Mouse (Mus musculus) liver, postnatal 0 days (tissue): ENCODE measurements around the gene Asb16. TPM values are rescaled to one million over a fixed set of nuclear protein-coding genes. Genes with fewer than 3 reads are reported as not detected.

Experiments
- ATAC-seq: fragments of 200-750 bp; cut with Nextera tagmentation; 2 replicates; pipeline ENCODE4 v1.8.0; 2017; ENCODE audit warnings: mild to moderate bottlenecking, moderate library complexity
- DNase-seq: peaks from one replicate; pipeline ENCODE4 v3.0.0-alpha.2; 2016
- H3K27ac ChIP-seq: fragments of 300-500 bp; sonication (generic); 2 replicates; pipeline ENCODE4 v1.5.1; 2014; ENCODE audit warnings: antibody characterized with exemption, moderate library complexity, mild to moderate bottlenecking, low read depth
- H3K27me3 ChIP-seq: fragments of 300-500 bp; sonication (generic); 2 replicates; pipeline ENCODE4 v1.6.1; 2014; ENCODE audit warnings: low read length, control low read depth, mixed read lengths; ENCODE audit not compliant: insufficient read depth
- H3K36me3 ChIP-seq: fragments of 300-500 bp; sonication (generic); replicated peaks from 2 replicates; pipeline ENCODE4 v1.6.1; 2014; ENCODE audit warnings: mild to moderate bottlenecking, control low read depth, low read length, moderate library complexity, mixed read lengths; ENCODE audit not compliant: insufficient read depth
- H3K4me1 ChIP-seq: fragments of 300-500 bp; sonication (generic); 2 replicates; pipeline ENCODE4 v1.6.1; 2014; ENCODE audit warnings: antibody characterized with exemption, mild to moderate bottlenecking, control low read depth; ENCODE audit not compliant: insufficient read depth
- H3K4me2 ChIP-seq: fragments of 300-500 bp; sonication (generic); 2 replicates; pipeline ENCODE4 v1.6.1; 2014; ENCODE audit warnings: low read depth, mild to moderate bottlenecking, low read length, moderate library complexity, mixed read lengths
- H3K4me3 ChIP-seq: fragments of 300-500 bp; sonication (generic); 2 replicates; pipeline ENCODE4 v1.5.1; 2014; ENCODE audit warnings: low read depth, low read length
- H3K9ac ChIP-seq: fragments of 300-500 bp; sonication (generic); replicated peaks from 2 replicates; pipeline ENCODE4 v1.6.1; 2014; ENCODE audit warnings: mild to moderate bottlenecking, moderate library complexity
- H3K9me3 ChIP-seq: fragments of 300-500 bp; sonication (generic); 2 replicates; pipeline ENCODE4 v1.6.1; 2016; ENCODE audit warnings: mild to moderate bottlenecking, control low read depth, low read length, mixed read lengths
- CTCF ChIP-seq: sonication (generic); IDR thresholded peaks from 2 replicates; pipeline ENCODE4 v1.5.1; 2016; ENCODE audit warnings: antibody characterized with exemption, low read depth
- EP300 ChIP-seq: IDR thresholded peaks from 2 replicates; pipeline ENCODE4 v1.6.1; 2016; ENCODE audit warnings: antibody characterized with exemption, low read depth, mild to moderate bottlenecking
- WGBS: fragments of 180-500 bp; shearing (Covaris S2); extraction: QIAGEN DNeasy Blood & Tissue Kit; methylation state at CpG from one replicate; pipeline ENCODE4 v1.1.7; 2014; ENCODE audit not compliant: insufficient replicate concordance; 5-methylcytosine and 5-hydroxymethylcytosine counted together
- polyA plus RNA-seq: library from polyadenylated mRNA; unstranded; fragments of >200 nt; fragmentation: Nextera tagmentation; extraction: Ambion mirVana; gene quantifications from 2 replicates; pipeline ENCODE4 v1.2.1, GENCODE M21; 2015

Gene Asb16
- polyA plus RNA-seq, 1 experiment from 2014 or later = not detected

- Histone ChIP-seq H3K4me1 (peaks cover 20% of the 10 kb centered on the region), H3K4me2 (no peak overlapping the region), H3K4me3 (no peak overlapping the region), H3K36me3 (peaks cover 46% of the 10 kb centered on the region), H3K27me3 (no peaks in the 10 kb centered on the region), H3K27ac (no peak overlapping the region), H3K9ac (no peak overlapping the region), H3K9me3 (no peaks in the 10 kb centered on the region)
- no peak for DNase-seq
- TF ChIP-seq EP300 (no peak), CTCF (no peak)
- ATAC-seq = no peak
- 94% methylated on average over 13 of the region's 13 CpGs for WGBS
Measured at GRCm38 (mm10) chr11:102293971-102294370, 25.4 kb downstream of the Asb16 start.

GRCm38 (mm10) chr11:102294416-102294815 lies 25.9 kb downstream of the Asb16 start:
- Histone ChIP-seq H3K27ac (0 out of 2 replicates have a peak overlapping the region, but pooled peaks have one; percentile 100), H3K4me3 (no peak overlapping the region), H3K9me3 (no peaks in the 10 kb centered on the region), H3K9ac (peak overlapping the region; percentile 97; the same call in 1 of the 2 replicates), H3K27me3 (no peaks in the 10 kb centered on the region), H3K4me2 (no peak overlapping the region), H3K4me1 (peaks cover 20% of the 10 kb centered on the region), H3K36me3 (peaks cover 44% of the 10 kb centered on the region)
- ATAC-seq (no peak), DNase-seq (no peak)
- no peak for TF ChIP-seq EP300
- TF ChIP-seq CTCF = no peak
- 86% methylated on average over 5 of the region's 5 CpGs for WGBS

- Histone ChIP-seq H3K27me3 (no peaks in the 10 kb centered on the region), H3K4me2 (peak overlapping the region; percentile 97), H3K9me3 (no peaks in the 10 kb centered on the region; the same call in 1 of the 2 replicates), H3K27ac (peak overlapping the region; percentile 100), H3K36me3 (peaks cover 41% of the 10 kb centered on the region), H3K4me3 (peak overlapping the region; percentile 93), H3K9ac (peak overlapping the region; percentile 97), H3K4me1 (peaks cover 20% of the 10 kb centered on the region)
- DNase-seq (no peak), ATAC-seq (no peak)
- TF ChIP-seq EP300 = no peak
- peak; percentile 47 for TF ChIP-seq CTCF
- 75% methylated on average over 12 of the region's 12 CpGs for WGBS
Measured at GRCm38 (mm10) chr11:102294887-102295597, 26.5 kb downstream of the Asb16 start.

GRCm38 (mm10) chr11:102295598-102296471 lies 27.3 kb downstream of the Asb16 start:
- Histone ChIP-seq H3K36me3 (peaks cover 36% of the 10 kb centered on the region), H3K9ac (peak overlapping the region; percentile 97), H3K4me2 (peak overlapping the region; percentile 97), H3K27me3 (no peaks in the 10 kb centered on the region), H3K27ac (peak overlapping the region; percentile 100), H3K4me1 (peaks cover 20% of the 10 kb centered on the region), H3K9me3 (no peaks in the 10 kb centered on the region; the same call in 1 of the 2 replicates), H3K4me3 (peak overlapping the region; percentile 93)
- ATAC-seq (peak; percentile 35), DNase-seq (peak; percentile 84)
- under 1% methylated on average over 39 of the region's 73 CpGs for WGBS
- no peak for TF ChIP-seq CTCF
- no peak for TF ChIP-seq EP300

- peaks cover 26% of the 10 kb centered on the region for H3K36me3 ChIP-seq
- under 1% methylated on average over 47 of the region's 125 CpGs for WGBS
- TF ChIP-seq EP300 = no peak
- peak; percentile 5; the same call in 1 of the 2 replicates for TF ChIP-seq CTCF
Measured at GRCm38 (mm10) chr11:102296491-102297472, 28.2 kb downstream of the Asb16 start, which contains the start of gene Atxn7l3. Atxn7l3 (minus strand) TSS chr11:102296631.

More at GRCm38 (mm10) chr11:102296491-102297472, 28.2 kb downstream of the Asb16 start, which contains the start of gene Atxn7l3:
- Histone ChIP-seq H3K4me3 (peak within 1 kb of the TSS; percentile 93), H3K4me1 (peaks cover 20% of the 10 kb centered on the region), H3K27me3 (no peaks in the 10 kb centered on the region), H3K9me3 (no peaks in the 10 kb centered on the region; the same call in 1 of the 2 replicates), H3K9ac (peak within 1 kb of the TSS; percentile 97), H3K27ac (peak within 1 kb of the TSS; percentile 100), H3K4me2 (peak within 1 kb of the TSS; percentile 97)
- ATAC-seq = peak; percentile 92
- peak; percentile 99 for DNase-seq
